Mouse (Mus musculus) heart, postnatal 0 days (tissue): ENCODE measurements around the gene Pin4. TPM values are rescaled to one million over a fixed set of nuclear protein-coding genes. Genes with fewer than 3 reads are reported as not detected.
A peak's percentile ranks its signal among the peaks of the same experiment; 100 is the strongest.

ENCODE experiments used
- ATAC-seq: fragments of 200-750 bp; cut with Nextera tagmentation; 2 replicates; pipeline ENCODE4 v1.8.0; 2017; ENCODE audit warnings: low read depth, moderate number of reproducible peaks, moderate library complexity; ENCODE audit not compliant: insufficient read depth
- DNase-seq: peaks from one replicate; pipeline ENCODE4 v3.0.0-alpha.2; 2016; ENCODE audit warnings: low spot score
- H3K27ac ChIP-seq: fragments of 300-500 bp; sonication (generic); 2 replicates; pipeline ENCODE4 v1.5.1; 2014; ENCODE audit warnings: low read depth, mild to moderate bottlenecking
- H3K27me3 ChIP-seq: fragments of 300-500 bp; sonication (generic); 2 replicates; pipeline ENCODE4 v1.6.1; 2014; ENCODE audit warnings: low read length, mixed read lengths; ENCODE audit not compliant: control insufficient read depth, insufficient read depth
- H3K36me3 ChIP-seq: fragments of 300-500 bp; sonication (generic); replicated peaks from 2 replicates; pipeline ENCODE4 v1.6.1; 2014; ENCODE audit warnings: low read length, mixed read lengths; ENCODE audit not compliant: control insufficient read depth, insufficient read depth
- H3K4me1 ChIP-seq: fragments of 300-500 bp; sonication (generic); 2 replicates; pipeline ENCODE4 v1.6.1; 2014; ENCODE audit warnings: antibody characterized with exemption; ENCODE audit not compliant: control insufficient read depth, insufficient read depth
- H3K4me2 ChIP-seq: fragments of 300-500 bp; sonication (generic); 2 replicates; pipeline ENCODE4 v1.6.1; 2014; ENCODE audit warnings: low read depth, mild to moderate bottlenecking, low read length, moderate library complexity
- H3K4me3 ChIP-seq: fragments of 300-500 bp; sonication (generic); 2 replicates; pipeline ENCODE4 v1.5.1; 2014; ENCODE audit warnings: low read depth, low read length
- H3K9ac ChIP-seq: fragments of 300-500 bp; sonication (generic); replicated peaks from 2 replicates; pipeline ENCODE4 v1.6.1; 2014; ENCODE audit warnings: low read depth, low read length, mixed read lengths
- H3K9me3 ChIP-seq: fragments of 300-500 bp; sonication (generic); replicated peaks from 2 replicates; pipeline ENCODE4 v1.6.1; 2016; ENCODE audit warnings: low read length; ENCODE audit not compliant: control insufficient read depth
- CTCF ChIP-seq: IDR thresholded peaks from 2 replicates; pipeline ENCODE4 v1.5.1; 2016; ENCODE audit warnings: antibody characterized with exemption, control low read depth, low read depth
- EP300 ChIP-seq: IDR thresholded peaks from 2 replicates; pipeline ENCODE4 v1.6.1; 2016; ENCODE audit warnings: antibody characterized with exemption, low read depth
- WGBS: fragments of 180-500 bp; shearing (Covaris S2); extraction: QIAGEN DNeasy Blood & Tissue Kit; methylation state at CpG from one replicate; pipeline ENCODE4 v1.1.7; 2014; 5-methylcytosine and 5-hydroxymethylcytosine counted together
- polyA plus RNA-seq: library from polyadenylated mRNA; unstranded; fragments of >200 nt; fragmentation: Nextera tagmentation; extraction: Ambion mirVana; gene quantifications from 2 replicates; pipeline ENCODE4 v1.2.1, GENCODE M21; 2015
- total RNA-seq: library from RNA; depleted of rRNA; stranded (reverse); fragments of >200 nt; gene quantifications from 2 replicates; pipeline ENCODE4 v1.2.3, GENCODE M21; 2014; ENCODE audit warnings: low replicate concordance; rRNA removed

The Pin4 gene
- total RNA-seq (not detected in 2 replicates), polyA plus RNA-seq (52.9 and 69.3 TPM in 2 replicates)

DNA sequence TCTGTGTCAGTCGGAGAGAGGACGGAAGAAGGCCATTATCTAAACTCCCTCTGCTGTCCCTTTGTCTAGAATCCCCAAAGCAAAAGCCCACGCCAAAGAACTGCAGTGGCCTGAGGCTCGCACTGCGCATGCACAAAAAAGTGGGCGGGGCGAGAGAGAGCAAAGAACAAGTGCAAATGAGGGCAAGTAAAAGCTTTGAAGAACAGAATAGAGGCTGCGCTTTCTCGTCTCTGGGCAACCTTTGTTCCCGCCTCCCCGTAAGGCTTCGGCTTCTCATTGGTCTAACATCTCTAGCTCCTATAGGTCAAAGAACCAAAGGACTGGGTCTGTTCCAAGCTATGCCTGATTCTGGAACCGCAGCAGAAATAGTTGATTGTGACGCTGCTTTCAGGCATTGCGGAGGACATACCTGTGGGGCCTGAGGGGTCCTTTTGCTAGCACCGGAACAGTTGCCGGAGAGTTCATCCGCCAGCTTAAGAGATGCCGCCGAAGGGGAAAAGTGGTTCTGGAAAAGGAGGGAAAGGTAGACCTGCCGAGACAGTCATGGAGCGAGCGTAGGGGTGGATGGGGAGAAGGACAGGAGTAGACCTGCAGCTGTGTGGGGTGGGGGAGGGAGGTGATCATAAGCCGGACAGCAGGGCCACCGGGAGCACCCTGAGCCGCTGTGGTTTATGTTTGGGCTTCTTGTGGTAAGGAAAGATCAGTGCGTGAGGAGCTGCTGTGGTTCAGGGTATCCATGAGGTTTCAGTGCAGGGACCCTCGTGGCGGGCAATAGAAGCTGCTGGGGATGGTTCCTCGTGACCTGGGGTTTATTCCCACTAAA lies at the start of gene Pin4:
Gene Pin4 (plus strand): TSS at position 406 of the 823 bp plus-strand sequence.
- H3K27me3 ChIP-seq = no peaks in the 10 kb centered on the region
- ATAC-seq (peak; percentile 98), DNase-seq (peak; percentile 95)
- H3K36me3 ChIP-seq = 0 out of 2 replicates have a peak, but pooled peaks cover 4% of the 10 kb centered on the region
- TF ChIP-seq CTCF (no peak), EP300 (no peak)
- H3K9me3 ChIP-seq = no peaks in the 10 kb centered on the region
- no peaks in the 10 kb centered on the region for H3K4me1 ChIP-seq
- peak within 1 kb of the TSS; percentile 32; the same call in 1 of the 2 replicates for H3K27ac ChIP-seq
- 15% methylated on average over 30 of the region's 30 CpGs for WGBS
- H3K4me2 ChIP-seq = peak within 1 kb of the TSS; percentile 70
- H3K4me3 ChIP-seq = peak within 1 kb of the TSS; percentile 68
- peak within 1 kb of the TSS; percentile 69 for H3K9ac ChIP-seq

DNA sequence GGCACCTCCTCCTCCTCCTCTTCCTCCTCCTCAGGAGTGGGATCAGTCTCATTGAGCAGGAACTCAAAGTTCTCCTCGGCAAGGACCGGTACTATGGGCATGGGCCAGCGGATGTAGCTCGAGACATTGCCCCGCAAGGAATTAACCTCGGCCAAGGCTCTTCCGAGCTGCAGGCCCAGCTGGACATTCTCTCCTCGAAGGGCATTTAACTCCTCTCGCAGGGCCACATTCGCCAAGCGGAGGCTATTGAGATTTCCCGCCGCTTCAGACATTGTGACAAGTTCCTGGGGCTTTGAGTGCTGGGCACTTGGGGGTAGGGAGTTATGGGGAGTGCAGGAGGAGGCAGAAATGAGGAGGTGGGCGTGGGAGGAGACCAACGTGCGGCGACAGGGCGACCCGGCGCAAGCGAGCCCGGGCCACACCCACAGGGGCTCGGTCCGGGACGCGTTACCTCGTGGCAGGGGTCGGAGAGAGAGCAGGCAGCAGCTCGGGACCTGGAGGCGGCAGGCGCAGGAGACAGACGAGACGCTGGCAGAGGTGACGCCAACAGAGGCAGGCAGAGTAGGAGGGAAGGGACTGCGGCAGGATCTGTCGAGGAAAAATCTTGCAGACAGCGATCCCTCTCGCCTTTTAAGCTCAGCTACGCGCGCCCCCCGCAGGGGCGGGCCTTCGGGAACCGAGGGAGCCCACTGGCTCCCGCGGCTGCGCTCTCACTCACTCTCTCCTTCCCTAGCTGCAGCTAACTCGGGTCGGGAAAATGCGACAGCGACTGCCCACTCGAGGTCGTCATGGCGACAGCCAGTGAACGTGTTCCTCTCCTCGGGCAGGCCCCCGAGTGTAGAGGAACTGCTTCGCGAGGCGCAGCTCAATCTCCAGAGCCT lies 48.4 kb upstream of the Pin4 start, which contains the start of gene Rtl5:
Gene Rtl5 (minus strand): TSS at position 714 of the 881 bp plus-strand sequence.
- peak within 1 kb of the TSS; percentile 46 for H3K4me3 ChIP-seq
- H3K4me2 ChIP-seq = peak within 1 kb of the TSS; percentile 74
- no peaks in the 10 kb centered on the region for H3K4me1 ChIP-seq
- ATAC-seq (peak; percentile 87), DNase-seq (peak; percentile 39)
- WGBS = 18% methylated on average over 57 of the region's 61 CpGs
- H3K9me3 ChIP-seq = no peaks in the 10 kb centered on the region
- no peaks in the 10 kb centered on the region for H3K36me3 ChIP-seq
- H3K9ac ChIP-seq = no peak within 1 kb of the TSS; the same call in 1 of the 2 replicates
- H3K27me3 ChIP-seq = no peaks in the 10 kb centered on the region
- no peak for TF ChIP-seq EP300
- no peak for TF ChIP-seq CTCF
- H3K27ac ChIP-seq = peak within 1 kb of the TSS; percentile 26; the same call in 1 of the 2 replicates

DNA sequence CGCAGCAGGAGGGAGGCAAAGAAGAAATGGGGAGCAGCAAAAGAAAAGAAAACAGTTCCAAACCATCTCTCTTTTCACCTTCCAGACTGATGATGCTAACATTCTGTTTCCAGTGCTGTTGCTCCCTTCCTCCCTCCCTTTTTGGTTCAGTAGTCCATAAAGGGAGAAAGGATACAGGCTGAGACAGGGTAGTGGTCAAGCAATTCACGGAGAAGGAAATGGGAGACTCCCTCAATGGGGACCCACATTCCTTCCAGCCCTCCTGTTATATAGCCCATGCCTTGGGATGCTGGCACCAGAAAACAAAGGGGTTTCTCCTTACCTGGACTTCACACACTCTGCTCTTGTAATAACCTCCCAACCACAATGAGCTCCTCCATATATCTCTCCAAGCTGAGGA lies 47.7 kb upstream of the Pin4 start:
- TF ChIP-seq CTCF = no peak
- H3K4me3 ChIP-seq = peak overlapping the region; percentile 46; the same call in 1 of the 2 replicates
- H3K4me1 ChIP-seq = no peaks in the 10 kb centered on the region
- H3K9ac ChIP-seq = no peak overlapping the region
- 27% methylated on average over 2 of the region's 2 CpGs for WGBS
- no peaks in the 10 kb centered on the region for H3K27me3 ChIP-seq
- H3K36me3 ChIP-seq = no peaks in the 10 kb centered on the region
- DNase-seq = no peak
- no peaks in the 10 kb centered on the region for H3K9me3 ChIP-seq
- peak overlapping the region; percentile 74 for H3K4me2 ChIP-seq
- no peak overlapping the region for H3K27ac ChIP-seq
- no peak for ATAC-seq

DNA sequence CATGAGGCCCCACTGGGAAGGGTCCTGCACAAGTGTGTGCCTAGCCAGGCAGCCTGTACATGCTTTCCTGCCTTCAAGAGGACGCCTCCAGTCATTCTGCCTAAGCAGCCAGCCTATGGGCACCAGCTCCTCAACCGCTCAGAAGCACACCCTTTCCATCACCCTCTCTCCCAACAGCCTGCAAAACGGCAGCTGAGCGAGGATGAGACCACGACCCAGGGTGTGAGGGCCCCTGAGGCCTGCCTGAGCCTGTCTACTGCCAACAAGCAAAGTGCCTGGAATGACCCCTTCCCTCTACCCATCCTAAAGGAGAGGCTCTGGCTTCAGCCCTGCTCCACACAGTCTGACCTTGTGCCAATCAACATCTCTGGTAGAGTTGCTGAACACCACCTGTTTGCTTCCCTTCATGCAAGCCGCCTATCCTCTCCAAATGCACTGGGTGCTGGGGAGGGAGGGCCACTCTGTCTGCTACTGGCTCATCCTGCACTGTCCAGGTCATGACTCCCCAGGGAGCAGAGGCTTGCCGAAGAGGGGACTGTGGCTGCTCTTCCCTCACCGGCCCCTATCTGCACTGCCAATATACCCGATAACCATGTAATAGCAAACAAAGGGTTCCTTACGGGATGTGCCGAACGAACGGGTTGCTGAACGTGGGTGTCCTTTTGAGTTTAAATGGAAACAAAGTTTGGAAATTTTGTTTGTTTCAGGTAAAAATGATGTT lies 45.5 kb upstream of the Pin4 start:
- H3K27ac ChIP-seq = no peak overlapping the region
- ATAC-seq = no peak
- H3K27me3 ChIP-seq = no peaks in the 10 kb centered on the region
- WGBS = 85% methylated on average over 13 of the region's 14 CpGs
- no peak overlapping the region for H3K9ac ChIP-seq
- H3K4me2 ChIP-seq = no peak overlapping the region
- DNase-seq = no peak
- TF ChIP-seq EP300 (no peak), CTCF (no peak)
- no peak overlapping the region for H3K4me3 ChIP-seq
- no peaks in the 10 kb centered on the region for H3K9me3 ChIP-seq
- H3K4me1 ChIP-seq = no peaks in the 10 kb centered on the region
- 0 out of 2 replicates have a peak, but pooled peaks cover 8% of the 10 kb centered on the region for H3K36me3 ChIP-seq

DNA sequence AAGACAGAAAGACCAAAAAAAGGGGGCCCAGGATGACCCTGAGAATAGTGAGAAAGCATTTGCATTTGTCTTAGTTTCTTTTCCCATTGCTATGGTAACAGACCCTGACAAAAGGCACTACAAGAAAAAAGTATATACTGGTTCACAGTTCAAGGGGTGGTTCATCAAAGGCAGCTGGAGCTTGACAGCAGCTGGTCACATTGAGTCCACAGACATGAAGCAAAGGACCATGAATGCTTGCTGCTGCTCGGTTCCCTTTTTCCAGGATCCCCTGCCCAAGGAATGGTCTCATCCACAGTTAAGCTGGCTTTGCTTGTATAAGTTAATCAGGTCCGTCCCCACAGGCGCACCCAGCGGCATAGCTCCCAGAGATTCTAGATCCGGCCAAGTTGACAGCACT lies 44.8 kb upstream of the Pin4 start:
- no peaks in the 10 kb centered on the region for H3K27me3 ChIP-seq
- no peak overlapping the region for H3K9ac ChIP-seq
- no peak overlapping the region for H3K4me3 ChIP-seq
- 80% methylated on average over 5 of the region's 5 CpGs for WGBS
- H3K36me3 ChIP-seq = 0 out of 2 replicates have a peak, but pooled peaks cover 13% of the 10 kb centered on the region
- DNase-seq (no peak), ATAC-seq (no peak)
- TF ChIP-seq CTCF (no peak), EP300 (no peak)
- H3K4me1 ChIP-seq = no peaks in the 10 kb centered on the region
- H3K9me3 ChIP-seq = no peaks in the 10 kb centered on the region
- H3K27ac ChIP-seq = no peak overlapping the region
- H3K4me2 ChIP-seq = no peak overlapping the region
